Mouse (Mus musculus): ENCODE measurements around the gene Ccdc66.
A peak's percentile ranks its signal among the peaks of the same experiment; 100 is the strongest.

Ccdc66 gene

GRCm38 (mm10) chr14:27507894-27508643 lies at the start of gene Ccdc66:
Ccdc66 (minus strand) TSS chr14:27508460.
- DNase-seq (ENCODE audit: low spot score) = peak; percentile 95

DNA sequence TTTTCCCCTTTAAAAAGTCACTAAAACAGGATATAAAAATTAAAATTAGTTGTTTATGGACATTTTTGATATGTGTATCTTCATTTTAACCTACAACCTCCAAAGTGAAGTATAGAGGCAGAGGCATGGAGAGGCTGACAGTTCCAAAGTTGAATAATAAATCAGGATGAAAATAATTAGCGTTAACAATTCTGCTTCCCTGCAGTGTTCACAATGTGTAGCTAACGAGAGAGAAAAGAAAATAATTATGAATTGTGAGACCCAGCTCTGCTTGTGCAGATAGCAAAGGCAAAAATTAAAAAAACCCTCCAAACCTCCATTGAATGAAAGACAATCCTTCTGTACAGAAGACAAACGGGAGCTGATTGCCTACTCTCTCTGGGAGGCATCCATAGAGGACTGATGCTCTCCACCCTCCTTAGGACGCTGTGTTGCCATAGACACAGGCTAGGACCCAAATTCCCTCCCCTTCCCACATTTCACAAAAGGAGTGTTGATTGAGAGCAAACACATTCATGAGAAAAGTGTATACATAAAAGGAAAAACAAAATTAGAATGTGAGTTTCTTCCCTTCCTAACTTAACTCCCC lies 35.7 kb upstream of the Ccdc66 start:
- no peak for DNase-seq (ENCODE audit: low spot score)

- no peak for DNase-seq (ENCODE audit: low spot score)
Measured at GRCm38 (mm10) chr14:27536441-27536840, 28.2 kb upstream of the Ccdc66 start.

GRCm38 (mm10) chr14:27524541-27524940 lies 16.3 kb upstream of the Ccdc66 start:
- DNase-seq (ENCODE audit: low spot score) = no peak

- DNase-seq (ENCODE audit: low spot score) = no peak
Measured at GRCm38 (mm10) chr14:27508644-27509301, 513 bp upstream of the Ccdc66 start.

DNA sequence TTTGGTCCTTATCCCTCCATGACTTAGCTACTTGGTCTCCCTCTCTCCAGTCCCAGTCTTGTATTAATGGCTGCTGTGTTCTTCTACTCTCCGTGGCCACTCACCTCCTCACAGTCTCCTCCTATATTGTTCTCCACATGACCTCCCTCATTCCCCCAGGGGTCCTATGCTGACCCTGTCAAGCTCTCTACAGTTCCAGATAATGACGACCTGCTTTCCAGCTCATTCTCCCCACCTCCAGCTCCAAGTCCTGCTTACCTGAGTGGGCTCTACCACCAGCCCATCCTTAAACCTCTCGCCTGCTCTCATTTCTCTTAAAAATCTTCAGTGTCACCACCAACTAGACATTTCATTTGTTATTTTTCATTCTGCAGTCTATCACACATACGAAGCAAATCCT lies 7.2 kb downstream of the Ccdc66 start:
- DNase-seq (ENCODE audit: low spot score) = no peak

DNA sequence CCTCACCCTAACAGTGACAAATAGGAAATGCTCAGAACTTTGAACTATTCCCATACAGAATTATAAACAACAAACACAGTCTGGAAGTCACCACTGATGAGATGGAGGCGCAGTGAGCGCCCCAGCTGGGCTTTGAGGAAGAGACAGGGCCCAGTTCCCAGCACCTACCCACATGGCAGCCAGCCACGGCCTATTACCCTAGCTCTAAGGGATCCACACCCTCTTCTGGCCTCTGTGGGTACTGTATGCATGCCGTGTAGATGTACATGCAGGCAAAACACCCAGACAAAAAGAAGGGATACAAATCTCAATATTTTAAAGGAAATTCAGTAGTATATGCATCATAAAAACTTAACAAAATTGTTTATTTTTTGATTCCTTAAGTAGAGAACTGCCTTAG lies 14.7 kb downstream of the Ccdc66 start:
- DNase-seq (ENCODE audit: low spot score) = no peak

- no peak for DNase-seq (ENCODE audit: low spot score)
Measured at GRCm38 (mm10) chr14:27491399-27491798, 16.9 kb downstream of the Ccdc66 start.

GRCm38 (mm10) chr14:27446963-27447362 lies 61.3 kb downstream of the Ccdc66 start:
- no peak for DNase-seq (ENCODE audit: low spot score)

- no peak for DNase-seq (ENCODE audit: low spot score)
Measured at GRCm38 (mm10) chr14:27444851-27445281, 63.4 kb downstream of the Ccdc66 start.

DNA sequence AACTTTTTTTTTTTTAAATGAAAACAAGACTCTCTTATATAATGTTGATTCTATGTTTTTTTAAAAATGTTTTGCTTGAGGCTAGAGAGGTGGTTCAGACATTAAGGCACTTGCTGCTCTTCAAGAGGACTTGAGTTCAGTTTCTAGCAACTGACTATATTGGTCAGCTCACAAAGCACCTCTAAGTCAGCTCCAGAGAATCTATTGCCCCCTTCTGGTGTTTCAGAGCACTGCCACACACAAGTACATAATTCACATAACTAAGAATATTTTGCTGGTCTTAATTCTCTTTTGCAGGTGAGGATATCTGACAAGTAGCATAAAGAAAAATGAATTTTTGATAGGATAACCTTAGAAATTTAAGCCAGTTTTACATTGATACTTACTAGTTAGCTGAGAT lies 67.3 kb downstream of the Ccdc66 start:
- DNase-seq (ENCODE audit: low spot score) = no peak

- no peak for DNase-seq (ENCODE audit: low spot score)
Measured at GRCm38 (mm10) chr14:27436826-27437225, 71.4 kb downstream of the Ccdc66 start.

GRCm38 (mm10) chr14:27436116-27436515 lies 72.1 kb downstream of the Ccdc66 start:
- DNase-seq (ENCODE audit: low spot score) = no peak

DNA sequence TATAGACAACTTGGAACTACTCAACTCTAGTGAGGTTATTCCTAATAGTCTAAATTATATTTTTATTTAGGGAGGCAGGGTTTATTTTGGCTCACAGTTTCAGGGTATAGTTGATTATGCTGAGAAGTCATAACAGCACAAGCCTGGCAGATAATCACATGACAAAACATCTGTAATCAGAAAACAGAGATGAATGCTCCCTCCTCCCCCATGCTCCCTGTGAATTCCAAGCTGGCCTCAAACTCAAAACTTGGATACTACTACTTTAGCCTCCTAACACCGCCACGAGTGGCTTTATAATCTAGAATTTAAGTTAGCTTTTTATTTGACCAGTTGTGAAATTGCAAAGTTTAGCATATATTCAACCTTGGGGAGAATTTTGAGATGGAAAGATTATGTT lies 76.2 kb downstream of the Ccdc66 start:
- DNase-seq (ENCODE audit: low spot score) = no peak

Data from testis, postnatal 14 days (tissue).